Mouse (Mus musculus) monocyte, adult 5-6 weeks (primary cell): Measurements from ENCODE around the gene Ptpn20. TPM values are rescaled to one million over a fixed set of nuclear protein-coding genes. Genes with fewer than 3 reads are reported as not detected.

Experiments used
- ATAC-seq: fragments of 153-309, 156-312 bp; replicated peaks from 2 replicates; pipeline ENCODE4 v1.8.0; 2017; ENCODE audit warnings: mild to moderate bottlenecking; ENCODE audit not compliant: low TSS enrichment, insufficient number of reproducible peaks, severe bottlenecking, poor library complexity, low FRiP score
- total RNA-seq: library from RNA; stranded (forward); fragments of 200-1000, 200-491, 200-594 nt; gene quantifications from 3 replicates; pipeline ENCODE4 v1.2.3, GENCODE M21; 2017

Ptpn20 gene
- total RNA-seq, 1 experiment from 2014 or later: 0.19 TPM

DNA sequence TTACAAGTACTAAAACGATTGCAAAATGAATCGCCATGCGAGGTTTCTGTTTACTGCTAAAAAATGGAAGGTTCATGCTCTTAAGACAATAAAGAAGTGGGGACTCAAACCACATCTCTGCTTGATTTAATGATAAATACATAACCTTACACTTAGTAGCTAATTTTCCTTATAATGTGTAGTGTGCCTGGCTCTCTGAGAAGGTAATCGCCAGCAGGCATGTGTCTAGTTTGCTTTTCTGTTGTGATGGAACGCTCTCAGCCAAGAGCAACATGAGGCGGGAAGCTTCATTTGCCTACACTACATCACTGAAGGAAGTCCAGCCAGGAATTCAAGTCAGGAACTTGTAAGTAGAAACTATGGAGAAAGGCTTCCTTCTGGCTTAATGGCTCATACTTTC, 77.3 kb downstream of the Ptpn20 start:
- ATAC-seq: no peak

DNA sequence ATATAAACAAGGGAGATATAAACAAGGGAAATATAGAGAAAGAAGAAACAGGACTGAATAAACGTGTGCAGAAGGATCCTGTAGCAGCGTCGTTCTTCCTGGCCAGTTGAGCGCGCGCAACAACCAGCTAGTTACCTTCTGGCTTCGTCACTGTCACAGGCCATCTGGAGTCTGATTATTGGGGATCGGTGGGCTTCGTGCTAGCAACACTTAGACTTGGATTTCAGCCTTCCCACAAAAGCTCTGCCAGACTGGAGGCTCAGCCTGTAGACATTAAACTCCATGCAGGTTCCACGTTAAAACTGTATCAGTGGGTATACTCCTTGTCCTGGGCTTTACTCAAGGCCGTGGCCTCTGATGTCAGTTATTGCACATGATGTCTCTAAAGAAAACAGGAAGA, 80.9 kb downstream of the Ptpn20 start:
- no peak for ATAC-seq

DNA sequence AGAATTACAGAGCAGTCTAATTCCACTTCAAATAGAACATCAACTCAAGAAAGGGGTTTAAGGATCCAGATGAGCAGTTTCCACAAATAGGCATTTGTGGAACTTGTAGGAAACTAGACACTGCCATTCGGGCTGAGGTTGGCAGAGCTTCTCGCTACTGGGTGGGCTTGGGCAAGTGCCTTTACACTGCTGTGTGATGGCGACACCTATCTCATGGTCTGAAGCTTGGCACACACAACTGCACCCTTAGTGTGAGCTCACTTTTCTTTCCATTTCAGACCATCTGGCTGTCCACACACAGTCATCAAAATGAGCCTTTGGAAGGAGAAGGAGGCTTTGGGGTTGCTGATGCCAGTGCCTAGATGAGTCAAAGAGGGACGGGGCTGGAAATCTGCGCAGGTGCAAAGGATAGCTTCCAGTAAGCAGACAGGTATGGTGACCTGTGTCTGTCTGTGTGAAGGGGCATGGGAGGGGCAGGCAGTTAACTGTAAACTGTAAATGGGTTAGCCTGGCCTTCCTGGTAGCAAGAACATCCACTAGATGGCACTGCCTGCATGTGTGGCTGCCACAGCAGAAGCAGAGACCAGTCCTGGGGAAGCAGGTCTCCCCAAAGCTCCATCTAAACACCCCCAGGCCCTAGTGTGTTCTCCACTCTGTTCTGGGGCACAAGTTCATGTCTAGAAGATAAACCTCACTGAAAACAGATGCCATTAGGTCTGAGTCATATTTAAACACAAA, 84.5 kb downstream of the Ptpn20 start:
- ATAC-seq: no peak

DNA sequence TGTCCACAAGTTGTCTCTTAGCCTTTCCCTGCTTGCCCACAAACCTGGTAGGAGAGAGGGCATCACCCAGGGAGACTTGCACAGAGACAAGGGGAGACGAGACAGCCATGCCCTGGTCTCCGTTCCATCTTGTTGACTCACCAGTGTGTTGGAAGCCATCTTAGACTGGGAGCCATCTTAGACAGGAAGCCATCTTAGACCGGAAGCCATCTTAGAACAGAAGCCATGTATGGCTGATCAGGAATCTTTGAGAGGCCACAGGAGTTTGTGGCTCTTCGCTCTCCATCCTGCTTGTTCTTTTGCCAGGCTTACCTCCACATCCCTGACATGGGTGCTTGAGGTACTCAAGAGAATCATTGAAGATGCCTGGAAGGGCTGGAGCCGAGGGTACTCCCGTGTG, 89.0 kb downstream of the Ptpn20 start:
- no peak for ATAC-seq

DNA sequence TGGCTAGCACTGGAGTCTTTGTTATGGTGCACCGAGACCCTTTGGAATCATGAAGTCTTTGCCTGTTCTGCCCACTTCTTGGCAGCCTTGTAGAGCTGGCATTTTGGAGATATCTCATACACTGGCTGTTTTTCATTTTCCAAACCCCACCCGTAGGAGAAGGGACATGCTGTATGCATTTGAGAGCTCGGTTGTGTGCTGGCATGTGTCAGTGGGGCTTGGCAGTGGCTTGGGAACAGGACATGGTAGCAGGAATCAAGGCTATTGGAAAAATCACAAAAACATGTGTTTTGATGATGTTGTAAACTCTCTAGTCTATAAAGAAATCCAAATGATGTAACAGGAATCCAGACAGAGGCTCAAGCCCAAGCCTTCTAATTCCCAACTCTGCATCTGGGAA, 89.7 kb downstream of the Ptpn20 start:
- no peak for ATAC-seq

DNA sequence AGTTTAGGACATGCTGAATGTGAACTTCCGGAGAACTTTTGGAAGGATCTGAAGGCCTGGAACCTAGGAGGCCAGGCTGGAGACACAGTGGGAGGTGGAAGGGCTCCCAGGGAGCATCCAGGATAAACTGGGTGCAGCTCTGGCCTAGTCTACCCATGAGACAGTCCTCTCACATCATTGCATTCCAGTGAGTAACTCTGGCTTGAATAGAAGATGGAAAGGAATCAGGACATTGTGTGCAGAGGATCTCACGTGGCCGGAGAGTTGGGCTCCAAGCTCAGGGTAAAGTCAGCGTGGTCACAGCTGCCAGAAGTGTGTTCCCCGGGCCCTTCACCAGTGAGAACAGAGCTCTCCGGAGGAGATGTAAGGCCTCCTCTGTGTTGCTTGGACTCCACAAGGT, 91.6 kb downstream of the Ptpn20 start:
- ATAC-seq: no peak

DNA sequence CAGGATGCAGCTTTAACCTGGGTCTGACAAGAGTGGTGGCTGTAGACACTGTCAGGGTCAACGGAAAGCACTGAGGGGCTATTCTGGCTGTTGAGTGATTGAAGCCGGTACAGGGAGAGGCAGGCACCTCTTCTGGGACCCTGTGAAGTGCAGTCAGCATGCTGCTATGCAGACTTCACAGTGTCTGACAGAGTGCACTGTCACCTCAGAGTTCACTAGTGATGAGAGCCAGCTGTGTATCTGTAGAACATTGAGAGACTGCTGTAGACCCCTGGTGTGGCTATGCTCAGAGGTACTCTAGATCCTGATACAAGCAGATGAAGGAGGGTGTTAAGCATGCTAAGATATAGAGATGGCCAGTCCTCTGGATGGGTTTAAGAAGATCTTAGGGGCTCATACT, 93.8 kb downstream of the Ptpn20 start:
- ATAC-seq: no peak

DNA sequence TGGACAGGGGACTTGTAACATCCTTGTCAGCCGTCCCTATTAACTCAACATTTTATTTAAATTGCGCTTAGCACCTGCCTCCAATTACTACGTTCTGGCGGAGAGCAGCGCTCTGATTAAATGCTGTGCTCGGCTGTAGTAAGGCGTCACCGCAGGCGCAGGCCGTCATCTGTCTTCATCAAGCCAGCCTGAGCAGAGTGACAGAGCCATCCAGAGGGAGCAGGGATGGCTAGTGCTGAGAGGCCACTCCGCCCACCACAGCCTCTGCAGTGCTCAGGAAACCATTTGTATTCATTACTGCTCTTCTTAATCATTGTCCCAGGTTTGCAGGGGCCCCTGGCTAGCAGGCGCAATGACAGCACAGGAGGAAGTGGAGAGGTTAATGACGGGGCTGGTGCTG, 94.7 kb downstream of the Ptpn20 start:
- no peak for ATAC-seq

DNA sequence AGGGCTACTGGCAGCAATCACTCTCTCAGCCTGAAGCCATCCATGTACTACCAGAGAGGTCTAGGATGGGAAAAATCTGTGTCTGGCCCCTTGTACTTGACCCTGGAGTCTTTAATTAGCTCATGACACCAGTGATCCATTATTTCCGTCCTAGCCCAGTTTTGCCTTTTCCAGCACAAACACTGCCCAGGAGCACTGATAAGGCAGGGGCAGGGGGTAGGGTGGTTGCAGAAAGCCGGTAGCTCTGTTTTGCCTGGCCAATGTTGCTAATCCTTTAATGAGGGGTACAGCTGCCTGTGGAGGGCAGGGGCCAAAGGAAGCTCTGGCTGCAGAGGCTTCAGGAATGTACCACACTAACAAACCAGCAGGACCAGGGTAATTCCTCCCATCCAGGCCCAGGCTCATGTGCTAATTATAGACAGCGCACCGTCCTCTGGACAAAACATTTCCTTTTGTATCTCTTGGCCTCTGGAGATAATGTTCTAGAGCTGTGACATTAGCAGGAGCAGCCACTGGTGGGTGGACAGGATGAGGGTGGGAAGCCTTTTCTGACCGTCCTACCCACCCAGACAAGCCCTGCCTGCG, 98.5 kb downstream of the Ptpn20 start:
- ATAC-seq: no peak

DNA sequence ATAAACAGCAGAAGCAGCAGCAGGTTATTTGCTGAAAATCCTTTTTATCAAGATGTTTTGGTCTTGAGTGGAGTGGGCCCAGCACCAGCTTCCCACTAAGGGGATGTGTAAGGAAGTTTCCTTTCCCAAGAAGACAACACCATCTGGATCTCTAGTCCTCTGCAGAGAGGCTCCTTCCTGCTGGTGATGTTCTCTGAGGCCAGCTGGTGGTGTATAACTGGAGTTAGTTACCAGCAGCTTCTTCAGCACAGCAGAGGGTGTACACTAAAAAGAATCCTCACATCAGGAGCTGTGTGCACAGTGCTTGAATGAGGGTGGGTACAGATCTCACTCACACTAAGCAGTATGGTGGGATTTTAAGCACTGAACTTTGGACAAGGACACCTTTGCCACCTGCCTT, 100.0 kb downstream of the Ptpn20 start:
- no peak for ATAC-seq

Other genes starting within 250 kb of the Ptpn20 start
- gene Mapk8, start 142.0 kb upstream of the Ptpn20 start, total RNA-seq: 45.5 to 65.9 TPM (median 59.4 TPM) in 3 replicates
- gene Frmpd2, start 117.5 kb upstream of the Ptpn20 start, total RNA-seq: not detected in 3 replicates